Mouse (Mus musculus): ENCODE results near the gene Lzts2. TPM values are rescaled to one million over a fixed set of nuclear protein-coding genes. Genes with fewer than 3 reads are reported as not detected.

Lzts2 gene
- total and polyA plus RNA-seq, 2 experiments from 2014 or later = 15.0 to 29.3 TPM

GRCm38 (mm10) chr19:45025937-45026568 lies 11.8 kb downstream of the Lzts2 start:
- H3K9ac ChIP-seq = no peak overlapping the region
- H3K9me3 ChIP-seq (ENCODE audit: low read length) = no peaks in the 10 kb centered on the region
- TF ChIP-seq CTCF (IDR thresholded peaks at IDR 0.05; ENCODE audit: low read depth) = no peak
- no peak overlapping the region for H3K4me3 ChIP-seq (ENCODE audit: low read depth, low read length)
- 0 out of 2 replicates have a peak, but pooled peaks cover 5% of the 10 kb centered on the region for H3K4me1 ChIP-seq (ENCODE audit: insufficient read depth)
- WGBS = 93% methylated on average over 37 of the region's 37 CpGs
- peaks cover 29% of the 10 kb centered on the region for H3K36me3 ChIP-seq (ENCODE audit: insufficient read depth)
- ATAC-seq (no peak), DNase-seq (no peak)
- H3K27me3 ChIP-seq (ENCODE audit: insufficient read depth, low read length) = no peaks in the 10 kb centered on the region
- no peak overlapping the region for H3K4me2 ChIP-seq (ENCODE audit: low read depth)
- no peak overlapping the region for H3K27ac ChIP-seq (ENCODE audit: low read depth, low read length)

DNA sequence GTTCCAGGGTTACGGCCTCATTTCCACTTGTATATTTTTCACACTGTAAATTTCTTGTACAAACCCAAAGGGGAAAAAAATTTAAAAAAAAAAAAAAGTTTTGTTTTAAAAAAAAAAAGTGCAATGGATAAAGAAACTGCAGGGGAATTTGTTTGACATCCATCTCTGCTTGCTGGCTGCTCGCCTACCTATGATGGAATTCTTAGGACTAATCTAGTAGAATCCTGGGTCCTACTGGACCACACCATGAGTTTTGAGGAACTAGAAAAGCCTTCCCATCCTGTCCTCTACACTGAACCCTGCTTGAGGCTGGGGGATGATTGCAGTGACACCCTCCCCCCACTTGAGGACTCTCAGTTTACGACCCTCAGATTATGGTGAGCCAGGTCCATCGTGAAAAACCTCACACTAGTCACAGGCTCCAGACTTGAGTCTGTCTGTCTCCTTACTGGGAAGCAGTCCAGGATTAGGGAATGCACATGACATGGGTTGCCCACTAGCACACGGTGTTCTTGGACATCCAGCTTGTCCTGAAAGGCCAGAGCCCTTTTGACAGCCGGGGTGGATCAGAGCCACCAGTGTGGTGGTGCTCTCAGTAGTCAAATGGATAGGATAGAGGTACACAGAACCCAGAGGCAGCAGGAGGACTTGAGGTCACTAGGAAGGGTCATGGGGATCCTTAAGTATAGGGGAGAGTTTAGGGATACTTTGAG lies 12.9 kb downstream of the Lzts2 start:
- Histone ChIP-seq H3K4me3 (ENCODE audit: low read depth, low read length) (no peak overlapping the region), H3K4me1 (ENCODE audit: insufficient read depth) (0 out of 2 replicates have a peak, but pooled peaks cover 5% of the 10 kb centered on the region), H3K36me3 (ENCODE audit: insufficient read depth) (peaks cover 29% of the 10 kb centered on the region), H3K27me3 (ENCODE audit: insufficient read depth, low read length) (no peaks in the 10 kb centered on the region), H3K9ac (no peak overlapping the region), H3K27ac (ENCODE audit: low read depth, low read length) (no peak overlapping the region), H3K4me2 (ENCODE audit: low read depth) (no peak overlapping the region), H3K9me3 (ENCODE audit: low read length) (no peaks in the 10 kb centered on the region)
- ATAC-seq = no peak
- no peak for DNase-seq
- WGBS = 82% methylated on average over 6 of the region's 6 CpGs
- TF ChIP-seq CTCF (IDR thresholded peaks at IDR 0.05; ENCODE audit: low read depth) = no peak

GRCm38 (mm10) chr19:45027848-45028247 lies 13.6 kb downstream of the Lzts2 start:
- Histone ChIP-seq H3K4me1 (ENCODE audit: insufficient read depth) (0 out of 2 replicates have a peak, but pooled peaks cover 5% of the 10 kb centered on the region), H3K4me2 (ENCODE audit: low read depth) (no peak overlapping the region), H3K36me3 (ENCODE audit: insufficient read depth) (peaks cover 29% of the 10 kb centered on the region), H3K9ac (no peak overlapping the region), H3K27ac (ENCODE audit: low read depth, low read length) (no peak overlapping the region), H3K4me3 (ENCODE audit: low read depth, low read length) (no peak overlapping the region), H3K27me3 (ENCODE audit: insufficient read depth, low read length) (no peaks in the 10 kb centered on the region), H3K9me3 (ENCODE audit: low read length) (no peaks in the 10 kb centered on the region)
- 83% methylated on average over 6 of the region's 6 CpGs for WGBS
- ATAC-seq = no peak
- no peak for TF ChIP-seq CTCF (IDR thresholded peaks at IDR 0.05; ENCODE audit: low read depth)
- DNase-seq = no peak

- ATAC-seq (no peak), DNase-seq (no peak)
- Histone ChIP-seq H3K4me3 (ENCODE audit: low read depth, low read length) (no peak overlapping the region), H3K9ac (no peak overlapping the region), H3K9me3 (ENCODE audit: low read length) (no peaks in the 10 kb centered on the region), H3K27me3 (ENCODE audit: insufficient read depth, low read length) (no peaks in the 10 kb centered on the region), H3K27ac (ENCODE audit: low read depth, low read length) (no peak overlapping the region), H3K36me3 (ENCODE audit: insufficient read depth) (peaks cover 26% of the 10 kb centered on the region), H3K4me1 (ENCODE audit: insufficient read depth) (0 out of 2 replicates have a peak, but pooled peaks cover 5% of the 10 kb centered on the region), H3K4me2 (ENCODE audit: low read depth) (no peak overlapping the region)
- TF ChIP-seq CTCF (IDR thresholded peaks at IDR 0.05; ENCODE audit: low read depth) = no peak
- WGBS = 63% methylated on average over 19 of the region's 19 CpGs
Observed at GRCm38 (mm10) chr19:45028746-45029145, 14.5 kb downstream of the Lzts2 start.

- H3K9ac ChIP-seq = no peak overlapping the region
- H3K36me3 ChIP-seq (ENCODE audit: insufficient read depth) = peaks cover 24% of the 10 kb centered on the region
- WGBS = 65% methylated on average over 9 of the region's 9 CpGs
- H3K4me3 ChIP-seq (ENCODE audit: low read depth, low read length) = no peak overlapping the region
- DNase-seq = no peak
- H3K4me1 ChIP-seq (ENCODE audit: insufficient read depth) = 0 out of 2 replicates have a peak, but pooled peaks cover 5% of the 10 kb centered on the region
- H3K27me3 ChIP-seq (ENCODE audit: insufficient read depth, low read length) = no peaks in the 10 kb centered on the region
- no peak for ATAC-seq
- no peak overlapping the region for H3K27ac ChIP-seq (ENCODE audit: low read depth, low read length)
- H3K9me3 ChIP-seq (ENCODE audit: low read length) = no peaks in the 10 kb centered on the region
- TF ChIP-seq CTCF (IDR thresholded peaks at IDR 0.05; ENCODE audit: low read depth) = no peak
- H3K4me2 ChIP-seq (ENCODE audit: low read depth) = no peak overlapping the region
Observed at GRCm38 (mm10) chr19:45029571-45029970, 15.4 kb downstream of the Lzts2 start.

DNA sequence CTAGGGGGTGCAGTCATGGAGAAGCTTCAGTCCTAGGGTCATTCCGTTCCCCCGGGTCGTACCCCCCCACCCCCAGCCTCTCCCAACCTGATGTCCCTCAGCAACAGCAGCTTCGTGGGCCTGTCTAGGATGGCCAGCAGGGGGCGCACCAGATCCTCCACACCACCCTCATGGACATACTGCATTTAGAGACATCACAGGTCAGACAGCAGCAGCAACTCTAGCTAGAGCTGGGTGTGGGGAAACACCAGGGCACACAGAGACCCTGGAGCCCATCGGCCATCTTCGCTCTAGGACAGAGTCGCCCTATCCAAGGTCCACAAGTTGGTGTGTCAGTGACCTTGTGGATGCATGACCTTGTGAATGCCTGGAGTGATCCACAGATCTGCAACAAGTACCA lies 15.9 kb downstream of the Lzts2 start:
- Histone ChIP-seq H3K4me2 (ENCODE audit: low read depth) (no peak overlapping the region), H3K9ac (no peak overlapping the region), H3K36me3 (ENCODE audit: insufficient read depth) (peaks cover 20% of the 10 kb centered on the region), H3K9me3 (ENCODE audit: low read length) (no peaks in the 10 kb centered on the region), H3K27me3 (ENCODE audit: insufficient read depth, low read length) (no peaks in the 10 kb centered on the region), H3K27ac (ENCODE audit: low read depth, low read length) (no peak overlapping the region), H3K4me1 (ENCODE audit: insufficient read depth) (0 out of 2 replicates have a peak, but pooled peaks cover 5% of the 10 kb centered on the region), H3K4me3 (ENCODE audit: low read depth, low read length) (no peak overlapping the region)
- DNase-seq = no peak
- WGBS = 35% methylated on average over 8 of the region's 8 CpGs
- peak; percentile 36 for ATAC-seq
- TF ChIP-seq CTCF (IDR thresholded peaks at IDR 0.05; ENCODE audit: low read depth) = peak; percentile 79

Data from forebrain, postnatal 0 days (tissue).